Mouse (Mus musculus): ENCODE results near the gene Krtap28-10. TPM values are rescaled to one million over a fixed set of nuclear protein-coding genes. Genes with fewer than 3 reads are reported as not detected.
"Not testable (repeated sequence)": the region's sequence is repeated elsewhere in the genome, so short reads cannot be mapped to it uniquely, and the experiment has no call there.

Krtap28-10 gene
- polyA plus RNA-seq, 1 experiment from 2014 or later, result not detected

DNA sequence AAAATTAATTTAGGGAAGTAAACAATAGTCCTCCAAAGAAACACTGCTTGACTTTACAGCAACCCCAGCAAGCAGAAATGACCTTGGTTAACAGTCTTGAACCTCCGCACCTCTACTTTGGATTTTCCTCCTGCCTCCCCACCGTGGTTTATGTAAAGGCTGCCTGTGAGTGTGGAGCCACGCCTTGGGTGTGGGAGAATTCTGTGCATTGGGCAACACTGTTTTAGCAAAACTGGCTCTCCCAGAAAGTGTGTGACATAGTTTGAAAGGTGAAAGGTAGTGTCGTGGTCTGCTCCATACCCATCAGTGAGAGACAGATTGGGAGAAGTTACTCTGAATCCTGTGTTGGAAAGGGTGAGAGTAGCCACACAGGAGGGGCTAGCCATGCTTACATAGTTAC lies 3.2 kb downstream of the Krtap28-10 start:
- Histone ChIP-seq H3K4me1 (peaks cover 10% of the 10 kb centered on the region), H3K36me3 (no peaks in the 10 kb centered on the region), H3K9me3 (replicated peaks) (no peaks in the 10 kb centered on the region), H3K4me3 (no peak overlapping the region), H3K27me3 (ENCODE audit: low read depth, poor library complexity, severe bottlenecking) (no peaks in the 10 kb centered on the region), H3K27ac (replicated peaks) (no peak overlapping the region)
- WGBS, result 78% methylated on average over 4 of the region's 4 CpGs
- no peak for DNase-seq (ENCODE audit: low spot score)

GRCm38 (mm10) chr1:83038109-83038672 lies 4.1 kb downstream of the Krtap28-10 start, which contains the start of gene Slc19a3:
TSS of gene Slc19a3 (minus strand) at chr1:83038448.
- H3K27me3 ChIP-seq (ENCODE audit: low read depth, poor library complexity, severe bottlenecking), result no peaks in the 10 kb centered on the region
- H3K4me3 ChIP-seq, result peak within 1 kb of the TSS; percentile 58
- H3K27ac ChIP-seq (replicated peaks), result peak within 1 kb of the TSS; percentile 74
- no peaks in the 10 kb centered on the region for H3K36me3 ChIP-seq
- WGBS, result 1% methylated on average over 25 of the region's 25 CpGs
- H3K9me3 ChIP-seq (replicated peaks), result no peaks in the 10 kb centered on the region
- DNase-seq (ENCODE audit: low spot score), result peak; percentile 50
- peaks cover 10% of the 10 kb centered on the region for H3K4me1 ChIP-seq

DNA sequence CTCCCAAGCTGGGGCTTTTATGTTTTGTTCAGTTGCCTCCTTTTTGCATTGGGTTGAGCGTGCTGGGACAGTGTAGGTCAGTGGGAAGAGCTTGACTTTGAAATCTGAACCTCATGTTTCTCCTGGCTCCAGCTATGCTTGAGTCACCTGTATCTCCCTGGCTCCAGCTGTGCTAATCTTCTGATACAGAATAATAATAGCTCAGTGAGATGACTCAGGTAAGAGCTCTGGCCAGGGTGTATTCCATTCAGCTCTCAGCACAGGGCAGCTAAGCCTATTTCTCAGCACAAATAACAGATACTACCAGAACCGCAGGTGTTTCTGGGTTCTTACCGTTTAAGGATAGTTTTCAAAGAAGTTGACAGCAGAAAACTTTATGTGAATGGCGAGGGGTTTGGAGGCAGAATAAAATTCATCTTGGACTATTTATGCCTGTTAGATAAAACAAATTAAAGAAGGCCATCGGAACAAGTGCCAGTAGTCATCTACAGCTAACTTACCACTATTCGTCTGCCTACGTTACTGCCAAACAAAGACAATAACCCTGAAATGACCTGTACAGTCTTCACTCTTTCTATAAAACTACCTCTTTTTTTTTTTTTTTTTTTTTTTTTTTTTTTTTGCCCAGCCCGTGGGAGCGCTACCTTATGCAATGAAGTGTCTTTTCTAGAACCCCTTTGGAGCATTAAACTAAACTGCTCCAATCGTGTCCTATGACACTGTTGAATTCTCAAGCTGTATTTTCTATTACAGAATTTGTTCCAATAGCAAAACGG lies 5.2 kb downstream of the Krtap28-10 start:
- H3K36me3 ChIP-seq, result no peaks in the 10 kb centered on the region
- peaks cover 10% of the 10 kb centered on the region for H3K4me1 ChIP-seq
- H3K27ac ChIP-seq (replicated peaks), result no peak overlapping the region
- 65% methylated on average over 11 of the region's 11 CpGs for WGBS
- H3K9me3 ChIP-seq (replicated peaks), result no peaks in the 10 kb centered on the region
- H3K4me3 ChIP-seq, result no peak overlapping the region
- no peak for DNase-seq (ENCODE audit: low spot score)
- H3K27me3 ChIP-seq (ENCODE audit: low read depth, poor library complexity, severe bottlenecking), result no peaks in the 10 kb centered on the region

DNA sequence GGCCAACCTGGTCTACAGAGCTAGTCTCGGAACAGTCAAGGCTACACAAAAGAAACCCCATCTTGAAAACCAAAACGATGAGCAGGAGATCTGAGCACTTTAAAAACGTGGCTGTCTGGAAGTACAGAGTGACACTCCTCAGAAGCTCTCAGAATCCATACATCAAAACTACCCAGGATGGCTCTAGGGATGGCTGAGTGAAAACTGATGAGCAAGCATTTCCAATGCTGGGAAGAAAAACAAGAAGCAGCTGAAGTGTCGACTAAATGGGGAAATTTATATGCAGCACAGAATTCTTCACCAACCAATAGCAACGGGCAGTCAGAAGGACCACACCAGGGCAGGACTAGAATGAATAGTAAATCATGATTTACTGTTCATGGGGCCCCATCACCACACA lies 7.8 kb downstream of the Krtap28-10 start:
- no peaks in the 10 kb centered on the region for H3K27me3 ChIP-seq (ENCODE audit: low read depth, poor library complexity, severe bottlenecking)
- no peak for DNase-seq (ENCODE audit: low spot score)
- 78% methylated on average over 5 of the region's 5 CpGs for WGBS
- no peak overlapping the region for H3K4me3 ChIP-seq
- no peaks in the 10 kb centered on the region for H3K36me3 ChIP-seq
- peaks cover 10% of the 10 kb centered on the region for H3K4me1 ChIP-seq
- H3K9me3 ChIP-seq (replicated peaks), result no peaks in the 10 kb centered on the region
- no peak overlapping the region for H3K27ac ChIP-seq (replicated peaks)

DNA sequence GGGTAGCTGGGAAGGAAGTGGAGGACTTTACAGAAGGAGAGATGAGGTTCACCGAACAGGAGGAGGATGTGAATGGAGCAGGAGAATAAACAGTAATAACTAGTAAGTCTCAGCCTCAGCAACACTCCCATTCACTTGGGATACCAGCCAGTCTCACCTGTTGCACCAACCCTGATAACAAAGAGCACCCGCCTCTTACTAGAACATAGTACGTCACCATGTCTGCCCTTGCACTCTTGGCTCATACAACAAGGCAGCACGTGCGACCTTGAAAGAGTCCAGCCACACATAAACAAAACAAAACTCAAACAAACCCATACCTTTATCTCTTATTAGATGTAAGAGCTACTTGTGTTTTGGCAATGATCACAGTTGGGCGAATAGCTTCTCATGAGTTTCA lies 9.8 kb downstream of the Krtap28-10 start:
- no peaks in the 10 kb centered on the region for H3K27me3 ChIP-seq (ENCODE audit: low read depth, poor library complexity, severe bottlenecking)
- no peaks in the 10 kb centered on the region for H3K36me3 ChIP-seq
- H3K27ac ChIP-seq (replicated peaks), result no peak overlapping the region
- DNase-seq (ENCODE audit: low spot score), result no peak
- no peak overlapping the region for H3K4me3 ChIP-seq
- peaks cover under 1% of the 10 kb centered on the region; the same call in 1 of the 2 replicates for H3K4me1 ChIP-seq
- 91% methylated on average over 6 of the region's 6 CpGs for WGBS
- H3K9me3 ChIP-seq (replicated peaks), result no peaks in the 10 kb centered on the region

DNA sequence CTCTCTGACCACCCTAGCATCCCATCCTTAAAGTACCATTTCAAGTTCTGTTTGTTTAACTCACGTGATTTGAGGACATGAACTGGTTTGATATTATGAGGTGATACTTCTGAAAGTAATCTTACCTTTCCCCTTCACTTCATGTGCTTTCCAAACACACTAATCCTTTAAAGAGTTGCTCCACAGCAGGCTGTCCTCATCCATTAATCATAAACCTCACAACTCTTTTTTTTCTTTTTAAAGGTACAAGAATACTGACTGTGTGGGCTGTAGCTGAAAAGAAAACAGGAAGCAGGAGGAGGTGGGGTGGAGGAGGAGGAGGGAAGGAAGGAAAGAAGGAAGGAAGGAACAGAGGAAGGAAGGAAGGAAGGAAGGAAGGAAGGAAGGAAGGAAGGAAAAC lies 10.3 kb downstream of the Krtap28-10 start:
- WGBS, result 72% methylated on average over 1 of the region's 1 CpGs
- Histone ChIP-seq H3K36me3 (no peaks in the 10 kb centered on the region), H3K4me1 (no peaks in the 10 kb centered on the region), H3K4me3 (no peak overlapping the region), H3K27me3 (ENCODE audit: low read depth, poor library complexity, severe bottlenecking) (no peaks in the 10 kb centered on the region), H3K27ac (replicated peaks) (no peak overlapping the region), H3K9me3 (replicated peaks) (no peaks in the 10 kb centered on the region)
- DNase-seq (ENCODE audit: low spot score), result no peak

GRCm38 (mm10) chr1:83016556-83016955 lies 25.7 kb downstream of the Krtap28-10 start:
- H3K27ac ChIP-seq (replicated peaks), result no peak overlapping the region
- no peak for DNase-seq (ENCODE audit: low spot score)
- H3K4me1 ChIP-seq, result no peaks in the 10 kb centered on the region
- no peaks in the 10 kb centered on the region for H3K27me3 ChIP-seq (ENCODE audit: low read depth, poor library complexity, severe bottlenecking)
- 66% methylated on average over 1 of the region's 1 CpGs for WGBS
- no peaks in the 10 kb centered on the region for H3K36me3 ChIP-seq
- H3K4me3 ChIP-seq, result no peak overlapping the region
- no peaks in the 10 kb centered on the region for H3K9me3 ChIP-seq (replicated peaks)

- H3K4me1 ChIP-seq, result no peaks in the 10 kb centered on the region
- no peak overlapping the region for H3K27ac ChIP-seq (replicated peaks)
- no peaks in the 10 kb centered on the region for H3K27me3 ChIP-seq (ENCODE audit: low read depth, poor library complexity, severe bottlenecking)
- DNase-seq (ENCODE audit: low spot score), result no peak
- H3K36me3 ChIP-seq, result no peaks in the 10 kb centered on the region
- WGBS, result 88% methylated on average over 10 of the region's 10 CpGs
- no peak overlapping the region for H3K4me3 ChIP-seq
- no peaks in the 10 kb centered on the region for H3K9me3 ChIP-seq (replicated peaks)
Observed at GRCm38 (mm10) chr1:83015329-83015879, 26.9 kb downstream of the Krtap28-10 start.

GRCm38 (mm10) chr1:83014477-83014876 lies 27.8 kb downstream of the Krtap28-10 start:
- no peak for DNase-seq (ENCODE audit: low spot score)
- Histone ChIP-seq H3K9me3 (replicated peaks) (no peaks in the 10 kb centered on the region), H3K27me3 (ENCODE audit: low read depth, poor library complexity, severe bottlenecking) (no peaks in the 10 kb centered on the region), H3K36me3 (no peaks in the 10 kb centered on the region), H3K27ac (replicated peaks) (no peak overlapping the region), H3K4me1 (no peaks in the 10 kb centered on the region), H3K4me3 (no peak overlapping the region)
- 95% methylated on average over 3 of the region's 3 CpGs for WGBS

DNA sequence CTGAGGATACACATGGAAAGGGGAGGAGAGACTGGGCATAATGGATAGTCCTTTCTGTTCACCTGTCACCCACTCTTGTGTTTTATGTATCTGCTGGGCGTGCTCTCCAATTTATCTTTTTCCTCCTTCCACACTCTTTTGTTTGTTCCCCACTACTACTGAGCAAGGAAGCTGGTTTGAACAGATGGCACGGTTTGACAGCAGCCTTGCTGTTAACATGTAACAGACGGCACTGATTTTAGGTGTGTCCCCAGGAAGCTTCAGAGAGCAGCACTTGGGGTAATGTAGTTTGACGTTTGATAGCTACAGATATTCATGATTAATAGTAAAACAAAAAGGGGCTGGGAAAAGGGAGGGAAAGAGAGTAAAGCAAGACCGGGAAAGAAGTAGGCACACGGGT lies 34.8 kb downstream of the Krtap28-10 start:
- no peaks in the 10 kb centered on the region for H3K36me3 ChIP-seq
- no peak overlapping the region for H3K4me3 ChIP-seq
- H3K27me3 ChIP-seq (ENCODE audit: low read depth, poor library complexity, severe bottlenecking), result no peaks in the 10 kb centered on the region
- no peak for DNase-seq (ENCODE audit: low spot score)
- 89% methylated on average over 6 of the region's 6 CpGs for WGBS
- no peak overlapping the region for H3K27ac ChIP-seq (replicated peaks)
- no peaks in the 10 kb centered on the region for H3K9me3 ChIP-seq (replicated peaks)
- no peaks in the 10 kb centered on the region for H3K4me1 ChIP-seq

- no peak overlapping the region for H3K27ac ChIP-seq (replicated peaks)
- no peaks in the 10 kb centered on the region for H3K9me3 ChIP-seq (replicated peaks)
- H3K4me1 ChIP-seq, result no peaks in the 10 kb centered on the region
- DNase-seq (ENCODE audit: low spot score), result no peak
- WGBS, result 90% methylated on average over 8 of the region's 8 CpGs
- H3K36me3 ChIP-seq, result no peaks in the 10 kb centered on the region
- H3K4me3 ChIP-seq, result no peak overlapping the region
- no peaks in the 10 kb centered on the region for H3K27me3 ChIP-seq (ENCODE audit: low read depth, poor library complexity, severe bottlenecking)
Observed at GRCm38 (mm10) chr1:83006218-83007179, 35.8 kb downstream of the Krtap28-10 start.

GRCm38 (mm10) chr1:83000306-83000705 lies 42.0 kb downstream of the Krtap28-10 start, which contains the start of gene Gm47959:
TSS of gene Gm47959 (plus strand) at chr1:83000548.
- not testable (repeated sequence) for H3K4me1 ChIP-seq; H3K9me3 ChIP-seq (replicated peaks); DNase-seq (ENCODE audit: low spot score); H3K27me3 ChIP-seq (ENCODE audit: low read depth, poor library complexity, severe bottlenecking); H3K4me3 ChIP-seq; H3K36me3 ChIP-seq; H3K27ac ChIP-seq (replicated peaks)
- WGBS, result 90% methylated on average over 9 of the region's 9 CpGs
